ENCODE assay signal across 18 mouse cellular contexts in genomic region chr16:34952254-34952653, GRCm38 (mm10).
DNase-seq lines count a peak whose midpoint lies in the region; ATAC-seq and TF ChIP-seq lines count a peak whose summit lies in the region.
"Had no signal": no experiment of that assay in that cellular context is flagged by ENCODE, and none has a peak within 500 bp of the region (broad histone marks: within the 10 kb centered on the region; RNA-seq: fewer than 3 reads in every experiment).

No protein-coding gene starts in this region.

- no peak overlapping the region for H3K9ac ChIP-seq in heart, embryonic 12.5 days
- H3K9ac ChIP-seq in lung, embryonic 14.5 days: no peak overlapping the region
- H3K9ac ChIP-seq in heart, embryonic 16.5 days (ENCODE audit: low read length): peak overlapping the region; percentile 1; the same call in 1 of the 2 replicates
- H3K9ac ChIP-seq: embryonic facial prominence, embryonic 15.5 days; forebrain, embryonic 13.5 days had no signal

- no peak for TF ChIP-seq CTCF in lung, embryonic 14.5 days (IDR thresholded peaks at IDR 0.05; ENCODE audit: low read depth)

- H3K4me3 ChIP-seq in heart, embryonic 12.5 days: no peak overlapping the region
- H3K4me3 ChIP-seq in lung, embryonic 14.5 days (ENCODE audit: low read depth, low read length): no peak overlapping the region
- H3K4me3 ChIP-seq in heart, embryonic 16.5 days (ENCODE audit: low read length): no peak overlapping the region
- H3K4me3 ChIP-seq: embryonic facial prominence, embryonic 15.5 days; forebrain, embryonic 13.5 days; hindbrain, embryonic 10.5 days had no signal

- H3K36me3 ChIP-seq in heart, embryonic 12.5 days: peaks cover 6% of the 10 kb centered on the region
- peaks cover 65% of the 10 kb centered on the region for H3K36me3 ChIP-seq in lung, embryonic 14.5 days (ENCODE audit: insufficient read depth)
- peaks cover 5% of the 10 kb centered on the region; the same call in 1 of the 2 replicates for H3K36me3 ChIP-seq in heart, embryonic 16.5 days (ENCODE audit: control insufficient read depth, insufficient read depth)

- H3K9me3 ChIP-seq in heart, embryonic 12.5 days (replicated peaks): peaks cover 6% of the 10 kb centered on the region; the same call in 1 of the 2 replicates
- no peaks in the 10 kb centered on the region for H3K9me3 ChIP-seq in lung, embryonic 14.5 days (ENCODE audit: low read depth, low read length)
- peaks cover 4% of the 10 kb centered on the region; the same call in 1 of the 2 replicates for H3K9me3 ChIP-seq in heart, embryonic 16.5 days (replicated peaks; ENCODE audit: control insufficient read depth, low read length)
- H3K9me3 ChIP-seq: embryonic facial prominence, embryonic 15.5 days had no signal

- DNase-seq in heart, adult 9 months (ENCODE audit: low spot score in 2 of 2): peak; percentile 67 to 72
- DNase-seq in lung, embryonic 14.5 days: peak; percentile 61
- no peak for DNase-seq in lung, postnatal 14 days
- peak; percentile 51 for DNase-seq in lung, postnatal 25 days (ENCODE audit: low spot score)
- no peak for DNase-seq in right cerebral cortex, postnatal 10 days (ENCODE audit: low spot score in 2 of 2)
- DNase-seq: adrenal gland, postnatal 10 days; cerebellum, postnatal 36 days; layer of hippocampus, adult 9-11 months; liver; retina, postnatal 1 day; thymus, adult 18-20 months had no signal

- H3K27ac ChIP-seq in heart, embryonic 12.5 days (ENCODE audit: poor library complexity, severe bottlenecking): no peak overlapping the region
- peak overlapping the region; percentile 44; the same call in 1 of the 2 replicates for H3K27ac ChIP-seq in lung, embryonic 14.5 days (ENCODE audit: low read depth)
- H3K27ac ChIP-seq in heart, embryonic 16.5 days (ENCODE audit: low read length): peak overlapping the region; percentile 74
- H3K27ac ChIP-seq: embryonic facial prominence, embryonic 15.5 days; forebrain, embryonic 13.5 days; hindbrain, embryonic 10.5 days had no signal

- H3K4me2 ChIP-seq in heart, embryonic 12.5 days: no peak overlapping the region
- H3K4me2 ChIP-seq in lung, embryonic 14.5 days: no peak overlapping the region
- H3K4me2 ChIP-seq in heart, embryonic 16.5 days (ENCODE audit: low read depth, low read length): no peak overlapping the region
- H3K4me2 ChIP-seq: embryonic facial prominence, embryonic 15.5 days; forebrain, embryonic 13.5 days had no signal

- no peak for ATAC-seq in heart, embryonic 12.5 days (ENCODE audit: insufficient number of reproducible peaks, low FRiP score)
- ATAC-seq in lung, embryonic 14.5 days (ENCODE audit: insufficient read depth): no peak
- ATAC-seq in heart, embryonic 16.5 days (replicated peaks; ENCODE audit: extremely low read depth, insufficient read depth, low FRiP score): no peak
- no peak for ATAC-seq in erythroid progenitor cell, adult 5-6 weeks (replicated peaks; ENCODE audit: low FRiP score, poor library complexity, severe bottlenecking)
- ATAC-seq: forebrain, embryonic 13.5 days; inflammation-experienced regulatory T-cells, adult 6 months had no signal

- WGBS in heart, embryonic 12.5 days: 59% methylated on average over 5 of the region's 5 CpGs
- 59% methylated on average over 5 of the region's 5 CpGs for WGBS in lung, embryonic 14.5 days
- 44% methylated on average over 5 of the region's 5 CpGs for WGBS in heart, embryonic 16.5 days

- peaks cover 15% of the 10 kb centered on the region; the same call in 1 of the 2 replicates for H3K27me3 ChIP-seq in heart, embryonic 12.5 days (replicated peaks)
- no peaks in the 10 kb centered on the region for H3K27me3 ChIP-seq in lung, embryonic 14.5 days (ENCODE audit: insufficient read depth, low read length)
- H3K27me3 ChIP-seq in heart, embryonic 16.5 days (ENCODE audit: control insufficient read depth, insufficient read depth, low read length): no peaks in the 10 kb centered on the region
- H3K27me3 ChIP-seq: embryonic facial prominence, embryonic 15.5 days; forebrain, embryonic 13.5 days had no signal

- peaks cover 27% of the 10 kb centered on the region for H3K4me1 ChIP-seq in heart, embryonic 12.5 days (replicated peaks)
- H3K4me1 ChIP-seq in lung, embryonic 14.5 days (ENCODE audit: insufficient read depth): no peaks in the 10 kb centered on the region; the same call in 1 of the 2 replicates
- H3K4me1 ChIP-seq in heart, embryonic 16.5 days (ENCODE audit: control insufficient read depth, insufficient read depth, low read length): peaks cover 13% of the 10 kb centered on the region
- H3K4me1 ChIP-seq: embryonic facial prominence, embryonic 15.5 days; forebrain, embryonic 13.5 days had no signal

Comparison
In these comparisons a context has a peak if more than half of its experiments do, and no peak if none do; other contexts are left out.
1. DNase-seq: peak in heart, adult 9 months (2 of 2), lung, embryonic 14.5 days (single experiment) and lung, postnatal 25 days (single experiment); none in lung, postnatal 14 days (single experiment) and right cerebral cortex, postnatal 10 days (0 of 2).